Mouse (Mus musculus): ENCODE data around the gene Mrc2.

The Mrc2 gene

GRCm38 (mm10) chr11:105292124-105293071, at the start of gene Mrc2:
TSS of gene Mrc2 (plus strand) at chr11:105292643.
- ATAC-seq (ENCODE audit: low TSS enrichment), result peak; percentile 42; the same call in 1 of the 2 replicates

- ATAC-seq (ENCODE audit: low TSS enrichment), result peak; percentile 79
Observed at GRCm38 (mm10) chr11:105246369-105246768, 46.1 kb upstream of the Mrc2 start.

- ATAC-seq (ENCODE audit: low TSS enrichment), result peak; percentile 32; the same call in 1 of the 2 replicates
Observed at GRCm38 (mm10) chr11:105246785-105247184, 45.7 kb upstream of the Mrc2 start.

GRCm38 (mm10) chr11:105247321-105247720, 45.1 kb upstream of the Mrc2 start:
- ATAC-seq (ENCODE audit: low TSS enrichment), result no peak

- no peak for ATAC-seq (ENCODE audit: low TSS enrichment)
Observed at GRCm38 (mm10) chr11:105259733-105260132, 32.7 kb upstream of the Mrc2 start.

- ATAC-seq (ENCODE audit: low TSS enrichment), result no peak
Observed at GRCm38 (mm10) chr11:105261116-105261515, 31.3 kb upstream of the Mrc2 start.

- ATAC-seq (ENCODE audit: low TSS enrichment), result no peak
Observed at GRCm38 (mm10) chr11:105261601-105262351, 30.7 kb upstream of the Mrc2 start.

GRCm38 (mm10) chr11:105264506-105264905, 27.9 kb upstream of the Mrc2 start:
- ATAC-seq (ENCODE audit: low TSS enrichment), result no peak

GRCm38 (mm10) chr11:105264988-105265387, 27.5 kb upstream of the Mrc2 start:
- no peak for ATAC-seq (ENCODE audit: low TSS enrichment)

- peak; percentile 52; the same call in 1 of the 2 replicates for ATAC-seq (ENCODE audit: low TSS enrichment)
Observed at GRCm38 (mm10) chr11:105270155-105270554, 22.3 kb upstream of the Mrc2 start.

- no peak for ATAC-seq (ENCODE audit: low TSS enrichment)
Observed at GRCm38 (mm10) chr11:105280456-105280855, 12.0 kb upstream of the Mrc2 start.

GRCm38 (mm10) chr11:105281291-105281690, 11.2 kb upstream of the Mrc2 start:
- no peak for ATAC-seq (ENCODE audit: low TSS enrichment)

GRCm38 (mm10) chr11:105281763-105282459, 10.5 kb upstream of the Mrc2 start:
- ATAC-seq (ENCODE audit: low TSS enrichment), result peak; percentile 65

GRCm38 (mm10) chr11:105282460-105282859, 10.0 kb upstream of the Mrc2 start:
- ATAC-seq (ENCODE audit: low TSS enrichment), result no peak

GRCm38 (mm10) chr11:105283016-105283415, 9.4 kb upstream of the Mrc2 start:
- no peak for ATAC-seq (ENCODE audit: low TSS enrichment)

- no peak for ATAC-seq (ENCODE audit: low TSS enrichment)
Observed at GRCm38 (mm10) chr11:105285720-105286119, 6.7 kb upstream of the Mrc2 start.

GRCm38 (mm10) chr11:105289403-105289802, 3.0 kb upstream of the Mrc2 start:
- no peak for ATAC-seq (ENCODE audit: low TSS enrichment)

- ATAC-seq (ENCODE audit: low TSS enrichment), result no peak
Observed at GRCm38 (mm10) chr11:105291681-105292123, 741 bp upstream of the Mrc2 start.

GRCm38 (mm10) chr11:105293101-105293581, 698 bp downstream of the Mrc2 start:
- no peak for ATAC-seq (ENCODE audit: low TSS enrichment)

- ATAC-seq (ENCODE audit: low TSS enrichment), result no peak
Observed at GRCm38 (mm10) chr11:105293901-105294494, 1.6 kb downstream of the Mrc2 start.

GRCm38 (mm10) chr11:105296084-105296483, 3.6 kb downstream of the Mrc2 start:
- no peak for ATAC-seq (ENCODE audit: low TSS enrichment)

Measured in frontal cortex, adult (tissue).